Mouse (Mus musculus): Measurements from ENCODE around the gene Amn1. TPM values are rescaled to one million over a fixed set of nuclear protein-coding genes. Genes with fewer than 3 reads are reported as not detected.
"Not testable (repeated sequence)": the region's sequence is repeated elsewhere in the genome, so short reads cannot be mapped to it uniquely, and the experiment has no call there.

Gene Amn1
- polyA plus RNA-seq, 1 experiment from 2014 or later, result 21.7 TPM

DNA sequence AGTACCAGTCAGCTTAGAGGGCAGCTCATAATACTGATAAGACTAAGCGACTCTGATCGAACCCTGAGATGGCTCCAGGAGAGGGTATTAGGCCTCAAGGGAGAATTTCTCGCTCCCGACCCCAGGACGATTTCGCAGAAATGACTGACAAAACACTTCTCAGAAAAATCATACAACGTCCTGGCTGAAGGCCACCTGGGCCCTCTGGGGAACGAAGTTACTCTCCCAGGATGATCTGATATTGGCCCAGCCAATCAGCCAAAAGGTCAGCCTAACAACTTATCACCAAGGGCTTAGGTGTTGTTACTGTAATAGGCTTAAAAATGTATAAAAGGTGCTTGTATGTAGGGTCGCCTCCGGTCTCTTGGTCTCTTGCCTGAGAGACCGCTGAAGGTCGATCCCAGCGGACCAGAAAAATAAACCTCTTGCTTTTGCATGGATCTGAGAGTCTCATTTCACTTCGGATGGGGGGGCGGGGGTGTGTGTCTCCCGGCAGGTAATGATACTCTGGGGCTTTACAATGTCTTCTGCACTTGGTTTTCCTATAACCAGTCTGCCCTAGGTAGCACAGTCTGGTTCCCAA is 919 bp upstream of the Amn1 start:
- no peaks in the 10 kb centered on the region for H3K27me3 ChIP-seq (replicated peaks; ENCODE audit: control insufficient read depth, insufficient read depth, low read length)
- peaks cover 7% of the 10 kb centered on the region; the same call in 1 of the 2 replicates for H3K4me1 ChIP-seq (ENCODE audit: control insufficient read depth, insufficient read depth, low read length)
- no peak overlapping the region for H3K4me2 ChIP-seq (ENCODE audit: low read depth, low read length)
- no peaks in the 10 kb centered on the region for H3K36me3 ChIP-seq (ENCODE audit: control insufficient read depth, insufficient read depth, low read length)
- H3K9ac ChIP-seq (ENCODE audit: low read depth, low read length), result no peak overlapping the region
- WGBS, result 95% methylated on average over 16 of the region's 16 CpGs
- no peak overlapping the region for H3K27ac ChIP-seq (ENCODE audit: low read length)
- no peaks in the 10 kb centered on the region for H3K9me3 ChIP-seq (ENCODE audit: control insufficient read depth, low read length)
- H3K4me3 ChIP-seq (ENCODE audit: low read length), result no peak overlapping the region
- ATAC-seq, result no peak

DNA sequence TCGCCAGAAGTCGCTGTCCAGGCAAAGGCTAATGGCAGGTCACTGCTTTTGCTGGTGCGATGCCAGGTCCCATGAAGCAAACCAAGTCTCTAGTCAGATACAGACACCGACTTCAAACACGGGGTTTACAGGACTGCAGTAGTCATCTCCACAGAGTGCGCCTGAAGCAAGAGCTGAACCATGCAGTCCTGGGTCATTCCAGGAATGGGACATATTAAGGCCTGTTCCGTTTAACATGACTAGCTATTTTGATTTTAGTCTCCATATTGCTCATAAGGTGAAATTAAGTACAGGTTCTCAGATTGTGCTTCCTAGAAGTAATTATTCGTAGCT is 379 bp upstream of the Amn1 start:
- Histone ChIP-seq H3K4me3 (ENCODE audit: low read length) (peak overlapping the region; percentile 84), H3K9me3 (ENCODE audit: control insufficient read depth, low read length) (no peaks in the 10 kb centered on the region), H3K4me2 (ENCODE audit: low read depth, low read length) (peak overlapping the region; percentile 75), H3K9ac (ENCODE audit: low read depth, low read length) (peak overlapping the region; percentile 95), H3K36me3 (ENCODE audit: control insufficient read depth, insufficient read depth, low read length) (no peaks in the 10 kb centered on the region), H3K27me3 (replicated peaks; ENCODE audit: control insufficient read depth, insufficient read depth, low read length) (no peaks in the 10 kb centered on the region), H3K4me1 (ENCODE audit: control insufficient read depth, insufficient read depth, low read length) (peaks cover 7% of the 10 kb centered on the region; the same call in 1 of the 2 replicates), H3K27ac (ENCODE audit: low read length) (peak overlapping the region; percentile 91)
- ATAC-seq, result peak; percentile 74
- WGBS, result 36% methylated on average over 8 of the region's 8 CpGs

DNA sequence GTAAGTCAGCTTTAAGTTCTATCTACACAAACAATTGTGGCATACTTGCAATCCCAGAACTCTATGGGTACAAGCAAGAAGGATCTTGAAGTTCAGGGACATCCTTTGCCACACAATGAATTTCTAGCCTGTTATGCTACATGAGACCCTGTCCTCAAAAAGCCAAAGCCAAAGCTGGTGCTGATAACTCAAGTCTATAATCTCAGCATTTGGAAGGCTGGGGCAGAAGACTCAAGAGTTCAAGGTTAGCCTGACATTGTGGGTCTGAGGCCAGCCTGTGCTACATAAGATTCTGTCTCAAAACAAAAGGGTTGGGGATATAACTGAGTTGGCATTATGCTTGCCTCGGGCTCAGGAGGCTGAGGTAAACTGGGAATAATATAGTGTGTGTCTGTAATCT is 1.1 kb downstream of the Amn1 start:
- no peak for ATAC-seq
- Histone ChIP-seq H3K36me3 (ENCODE audit: control insufficient read depth, insufficient read depth, low read length) (peaks cover 6% of the 10 kb centered on the region), H3K4me1 (ENCODE audit: control insufficient read depth, insufficient read depth, low read length) (peaks cover 7% of the 10 kb centered on the region; the same call in 1 of the 2 replicates), H3K27ac (ENCODE audit: low read length) (no peak overlapping the region), H3K27me3 (replicated peaks; ENCODE audit: control insufficient read depth, insufficient read depth, low read length) (no peaks in the 10 kb centered on the region), H3K9me3 (ENCODE audit: control insufficient read depth, low read length) (no peaks in the 10 kb centered on the region), H3K4me3 (ENCODE audit: low read length) (peak overlapping the region; percentile 84), H3K9ac (ENCODE audit: low read depth, low read length) (no peak overlapping the region), H3K4me2 (ENCODE audit: low read depth, low read length) (peak overlapping the region; percentile 69)
- WGBS, result 57% methylated on average over 1 of the region's 1 CpGs

DNA sequence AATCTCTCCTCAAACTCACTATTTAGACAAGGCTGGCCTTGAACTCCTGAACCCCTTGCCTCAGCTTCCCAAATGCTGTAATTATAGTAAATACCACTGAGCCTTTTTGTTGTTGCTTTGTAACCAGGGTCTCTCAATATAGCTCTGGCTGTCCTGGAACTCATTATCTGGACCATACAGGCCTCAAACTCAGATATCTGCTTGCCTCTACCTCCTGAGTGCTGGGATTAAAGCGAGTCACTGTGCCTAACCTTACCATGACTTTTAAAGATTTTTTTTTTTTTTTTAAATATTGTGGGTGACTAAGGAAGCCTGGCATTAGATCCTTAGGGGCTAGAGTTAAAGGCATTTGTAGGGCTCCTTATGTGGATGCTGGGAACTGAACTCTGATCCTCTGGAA is 4.5 kb downstream of the Amn1 start:
- H3K9me3 ChIP-seq (ENCODE audit: control insufficient read depth, low read length), result no peaks in the 10 kb centered on the region
- H3K4me2 ChIP-seq (ENCODE audit: low read depth, low read length), result no peak overlapping the region
- H3K36me3 ChIP-seq (ENCODE audit: control insufficient read depth, insufficient read depth, low read length), result peaks cover 17% of the 10 kb centered on the region
- no peaks in the 10 kb centered on the region for H3K27me3 ChIP-seq (replicated peaks; ENCODE audit: control insufficient read depth, insufficient read depth, low read length)
- H3K9ac ChIP-seq (ENCODE audit: low read depth, low read length), result no peak overlapping the region
- H3K4me3 ChIP-seq (ENCODE audit: low read length), result no peak overlapping the region
- ATAC-seq, result no peak
- H3K27ac ChIP-seq (ENCODE audit: low read length), result no peak overlapping the region
- WGBS, result 92% methylated on average over 1 of the region's 1 CpGs
- peaks cover 7% of the 10 kb centered on the region; the same call in 1 of the 2 replicates for H3K4me1 ChIP-seq (ENCODE audit: control insufficient read depth, insufficient read depth, low read length)

DNA sequence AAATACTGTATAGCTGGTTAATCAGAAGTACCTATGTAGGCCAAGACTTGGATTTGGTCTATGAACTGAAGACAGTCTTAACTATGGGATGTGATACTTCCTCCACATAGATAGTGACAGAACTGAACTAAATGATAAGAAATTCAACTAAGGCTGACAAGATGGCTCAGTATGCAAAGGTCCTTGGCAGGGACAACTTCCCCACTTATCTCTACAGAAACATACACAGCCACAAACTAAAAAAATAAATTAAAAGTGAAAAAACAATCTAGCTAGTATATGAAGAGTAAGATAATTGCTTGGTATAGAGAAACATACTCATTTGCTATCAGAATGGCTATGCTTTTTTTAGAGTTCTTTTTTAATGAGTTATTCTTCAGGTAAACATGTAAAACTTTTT is 9.4 kb downstream of the Amn1 start:
- Histone ChIP-seq H3K27ac (ENCODE audit: low read length) (no peak overlapping the region), H3K27me3 (replicated peaks; ENCODE audit: control insufficient read depth, insufficient read depth, low read length) (no peaks in the 10 kb centered on the region), H3K9ac (ENCODE audit: low read depth, low read length) (no peak overlapping the region), H3K4me1 (ENCODE audit: control insufficient read depth, insufficient read depth, low read length) (no peaks in the 10 kb centered on the region; the same call in 1 of the 2 replicates), H3K36me3 (ENCODE audit: control insufficient read depth, insufficient read depth, low read length) (peaks cover 36% of the 10 kb centered on the region), H3K4me3 (ENCODE audit: low read length) (no peak overlapping the region), H3K9me3 (ENCODE audit: control insufficient read depth, low read length) (peaks cover 3% of the 10 kb centered on the region; the same call in 1 of the 2 replicates), H3K4me2 (ENCODE audit: low read depth, low read length) (no peak overlapping the region)
- no peak for ATAC-seq

DNA sequence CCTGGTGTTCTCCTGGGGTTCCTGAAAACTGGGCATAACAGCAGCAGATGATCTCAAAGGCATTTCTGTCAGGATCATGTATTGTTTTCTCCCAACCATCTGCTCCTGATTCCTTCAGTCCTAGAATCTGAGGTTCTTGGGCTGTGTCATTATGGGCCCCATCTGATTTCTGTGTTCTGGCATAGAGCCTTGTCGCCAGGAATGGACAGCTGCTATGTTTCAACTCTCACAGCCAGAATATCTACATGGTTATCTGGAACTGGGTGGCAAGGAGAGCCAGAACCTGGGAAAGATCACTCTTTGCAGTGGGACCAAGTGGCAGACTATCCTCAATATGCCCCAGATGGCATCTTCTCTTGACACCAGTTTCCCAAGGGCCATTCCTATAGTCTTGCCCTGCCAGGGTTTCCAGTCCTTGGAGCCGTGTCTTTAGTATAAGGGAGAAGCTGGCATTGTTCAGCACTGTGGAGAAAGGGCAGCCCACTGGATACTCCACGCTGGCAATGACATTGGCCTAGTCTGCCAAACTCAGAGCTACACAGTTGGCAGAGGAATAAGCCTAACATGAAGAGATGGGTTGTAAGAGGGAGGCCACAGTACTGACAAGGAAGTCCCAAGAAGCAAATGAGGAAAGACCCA is 13.5 kb downstream of the Amn1 start:
- ATAC-seq, result no peak

DNA sequence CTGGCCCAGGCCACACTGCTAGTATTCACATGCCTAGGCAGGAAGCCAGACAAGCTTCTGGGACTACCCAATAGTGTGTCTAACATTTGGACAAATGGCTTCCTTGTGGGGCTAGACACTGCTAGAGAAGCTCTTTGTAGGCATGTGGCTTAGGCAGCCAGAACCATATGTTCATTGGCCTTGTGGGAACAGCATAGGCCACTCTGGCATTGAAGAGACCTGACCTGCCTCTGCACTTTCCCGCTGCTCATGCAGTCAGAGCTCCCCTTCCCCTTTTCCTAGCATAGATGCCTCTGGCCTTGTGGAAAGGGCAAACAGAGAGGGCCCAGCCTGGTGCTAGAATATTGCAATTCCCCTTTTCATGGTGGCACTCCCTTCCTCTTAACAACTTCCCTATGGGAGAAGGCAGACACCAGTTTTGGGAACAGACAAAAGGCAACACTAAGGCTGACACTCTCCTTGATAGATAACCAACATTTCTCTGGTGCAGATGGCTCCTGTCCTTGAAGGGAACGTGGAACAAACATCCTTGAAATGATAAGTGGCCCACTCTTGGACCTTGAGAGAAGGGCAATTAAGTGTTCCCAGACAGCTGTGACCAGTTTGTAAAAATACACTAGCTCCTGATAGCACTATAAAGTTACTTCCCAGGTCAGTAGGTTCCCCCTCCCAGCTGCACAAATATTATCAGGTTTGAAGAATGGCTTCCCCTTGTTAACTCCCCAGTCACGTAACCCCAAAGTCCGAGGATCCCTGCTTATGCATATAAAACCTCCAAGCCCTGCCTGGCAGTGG is 14.5 kb downstream of the Amn1 start:
- peaks cover 3% of the 10 kb centered on the region; the same call in 1 of the 2 replicates for H3K9me3 ChIP-seq (ENCODE audit: control insufficient read depth, low read length)
- H3K4me1 ChIP-seq (ENCODE audit: control insufficient read depth, insufficient read depth, low read length), result no peaks in the 10 kb centered on the region; the same call in 1 of the 2 replicates
- peak overlapping the region; percentile 53 for H3K27ac ChIP-seq (ENCODE audit: low read length)
- peaks cover 19% of the 10 kb centered on the region for H3K36me3 ChIP-seq (ENCODE audit: control insufficient read depth, insufficient read depth, low read length)
- WGBS, result 43% methylated on average over 4 of the region's 4 CpGs
- H3K27me3 ChIP-seq (replicated peaks; ENCODE audit: control insufficient read depth, insufficient read depth, low read length), result no peaks in the 10 kb centered on the region
- H3K9ac ChIP-seq (ENCODE audit: low read depth, low read length), result no peak overlapping the region
- H3K4me2 ChIP-seq (ENCODE audit: low read depth, low read length), result no peak overlapping the region
- no peak overlapping the region for H3K4me3 ChIP-seq (ENCODE audit: low read length)
- ATAC-seq, result peak; percentile 65

More for the DNA sequence above, 13.5 kb downstream of the Amn1 start:
- Histone ChIP-seq H3K27me3 (replicated peaks; ENCODE audit: control insufficient read depth, insufficient read depth, low read length) (no peaks in the 10 kb centered on the region), H3K9ac (ENCODE audit: low read depth, low read length) (no peak overlapping the region), H3K36me3 (ENCODE audit: control insufficient read depth, insufficient read depth, low read length) (peaks cover 25% of the 10 kb centered on the region), H3K4me2 (ENCODE audit: low read depth, low read length) (no peak overlapping the region), H3K9me3 (ENCODE audit: control insufficient read depth, low read length) (peaks cover 3% of the 10 kb centered on the region; the same call in 1 of the 2 replicates), H3K27ac (ENCODE audit: low read length) (0 out of 2 replicates have a peak overlapping the region, but pooled peaks have one; percentile 1), H3K4me3 (ENCODE audit: low read length) (no peak overlapping the region), H3K4me1 (ENCODE audit: control insufficient read depth, insufficient read depth, low read length) (no peaks in the 10 kb centered on the region; the same call in 1 of the 2 replicates)
- 86% methylated on average over 3 of the region's 3 CpGs for WGBS

DNA sequence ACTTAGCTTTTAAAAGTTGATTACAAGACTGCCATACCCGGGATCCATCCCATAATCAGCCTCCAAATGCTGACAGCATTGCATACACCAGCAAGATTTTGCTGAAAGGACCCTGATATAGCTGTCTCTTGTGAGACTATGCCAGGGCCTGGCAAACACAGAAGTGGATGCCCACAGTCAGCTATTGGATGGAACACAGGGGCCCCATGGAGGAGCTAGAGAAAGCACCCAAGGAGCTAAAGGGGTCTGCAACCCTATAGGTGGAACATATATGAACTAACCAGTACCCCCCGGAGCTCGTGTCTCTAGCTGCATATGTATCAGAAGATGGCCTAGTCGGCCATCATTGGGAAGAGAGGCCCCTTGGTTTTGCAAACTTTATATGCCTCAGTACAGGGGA is 18.5 kb downstream of the Amn1 start:
- H3K4me3 ChIP-seq (ENCODE audit: low read length); H3K4me2 ChIP-seq (ENCODE audit: low read depth, low read length); ATAC-seq; H3K27me3 ChIP-seq (replicated peaks; ENCODE audit: control insufficient read depth, insufficient read depth, low read length); H3K9ac ChIP-seq (ENCODE audit: low read depth, low read length); H3K4me1 ChIP-seq (ENCODE audit: control insufficient read depth, insufficient read depth, low read length); H3K36me3 ChIP-seq (ENCODE audit: control insufficient read depth, insufficient read depth, low read length); H3K9me3 ChIP-seq (ENCODE audit: control insufficient read depth, low read length); H3K27ac ChIP-seq (ENCODE audit: low read length): not testable (repeated sequence)
- 87% methylated on average over 4 of the region's 4 CpGs for WGBS

DNA sequence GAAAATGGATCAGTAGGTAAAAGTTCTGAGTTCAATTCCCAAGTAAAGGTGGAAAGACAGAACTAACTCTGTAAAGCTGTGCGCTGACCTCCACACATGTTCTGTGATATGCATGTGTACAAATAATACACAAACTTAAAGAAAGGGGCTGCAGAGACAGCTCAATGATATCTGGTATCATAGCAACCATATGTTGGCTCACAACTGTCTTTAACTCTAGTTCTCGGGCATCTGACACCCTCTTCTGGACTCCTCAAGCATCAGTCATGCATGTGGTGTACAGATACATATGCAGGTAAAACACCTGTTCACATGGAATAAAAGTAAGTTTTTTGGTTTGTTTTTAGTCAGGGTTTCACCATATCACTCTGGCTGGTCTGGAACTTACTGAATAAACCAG is 20.1 kb downstream of the Amn1 start:
- H3K9me3 ChIP-seq (ENCODE audit: control insufficient read depth, low read length), result no peaks in the 10 kb centered on the region
- H3K4me2 ChIP-seq (ENCODE audit: low read depth, low read length), result no peak overlapping the region
- H3K27ac ChIP-seq (ENCODE audit: low read length), result no peak overlapping the region
- H3K9ac ChIP-seq (ENCODE audit: low read depth, low read length), result no peak overlapping the region
- WGBS, result 98% methylated on average over 2 of the region's 2 CpGs
- H3K4me1 ChIP-seq (ENCODE audit: control insufficient read depth, insufficient read depth, low read length), result no peaks in the 10 kb centered on the region
- no peak for ATAC-seq
- no peak overlapping the region for H3K4me3 ChIP-seq (ENCODE audit: low read length)
- H3K36me3 ChIP-seq (ENCODE audit: control insufficient read depth, insufficient read depth, low read length), result peaks cover 3% of the 10 kb centered on the region
- H3K27me3 ChIP-seq (replicated peaks; ENCODE audit: control insufficient read depth, insufficient read depth, low read length), result no peaks in the 10 kb centered on the region

Measured in intestine, embryonic 16.5 days (tissue).